11 mouse cellular contexts compared by ENCODE assay signal in the genomic region with DNA sequence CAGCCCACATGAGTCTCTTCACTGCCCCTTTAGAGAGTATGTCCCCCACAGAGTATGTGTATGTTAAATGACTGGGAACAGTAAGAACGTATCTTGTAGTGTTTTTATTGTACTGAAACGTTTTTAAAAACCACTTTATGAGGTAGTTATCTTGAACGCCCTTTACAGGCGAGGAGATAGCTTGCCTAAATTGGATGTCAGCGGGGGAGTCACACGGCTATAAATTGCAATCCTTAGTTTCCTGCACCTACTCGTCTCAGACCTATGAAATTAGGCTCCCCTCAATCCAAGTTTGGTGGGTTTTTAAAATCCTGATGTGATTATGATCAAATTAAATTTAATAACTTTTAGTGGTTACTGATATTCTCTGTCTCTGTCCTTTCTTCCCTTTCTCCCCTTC. TPM values are rescaled to one million over a fixed set of nuclear protein-coding genes. Genes with fewer than 3 reads are reported as not detected.
DNase-seq lines count a peak whose midpoint lies in the region; ATAC-seq and TF ChIP-seq lines count a peak whose summit lies in the region.
"Had no signal": no experiment of that assay in that cellular context is flagged by ENCODE, and none has a peak within 500 bp of the region (broad histone marks: within the 10 kb centered on the region; RNA-seq: fewer than 3 reads in every experiment).

No protein-coding gene starts in this region.

- H3K4me3 ChIP-seq in gastrocnemius, adult 2 months, result peak overlapping the region; percentile 84; the same call in 1 of the 2 replicates
- peak overlapping the region; percentile 66; the same call in 1 of the 2 replicates for H3K4me3 ChIP-seq in lung, embryonic 14.5 days (ENCODE audit: low read depth, low read length)
- peak overlapping the region; percentile 60; the same call in 1 of the 2 replicates for H3K4me3 ChIP-seq in neural tube, embryonic 15.5 days (replicated peaks)

- H3K9me3 ChIP-seq in lung, embryonic 14.5 days (ENCODE audit: low read depth, low read length), result no peaks in the 10 kb centered on the region
- H3K9me3 ChIP-seq in neural tube, embryonic 15.5 days (replicated peaks), result no peaks in the 10 kb centered on the region

- intact Hi-C loops in gastrocnemius, adult 2 months (cut with DNase I), result no loop called here

- no peak for TF ChIP-seq CTCF in gastrocnemius, adult 2 months (IDR thresholded peaks at IDR 0.05)
- no peak for TF ChIP-seq CTCF in lung, embryonic 14.5 days (IDR thresholded peaks at IDR 0.05; ENCODE audit: low read depth)

- WGBS in lung, embryonic 14.5 days, result 68% methylated on average over 7 of the region's 7 CpGs
- 22% methylated on average over 7 of the region's 7 CpGs for WGBS in large intestine, adult 2 months
- WGBS in neural tube, embryonic 15.5 days, result 38% methylated on average over 7 of the region's 7 CpGs

- no peaks in the 10 kb centered on the region for H3K4me1 ChIP-seq in lung, embryonic 14.5 days (ENCODE audit: insufficient read depth)
- peaks cover 24% of the 10 kb centered on the region for H3K4me1 ChIP-seq in neural tube, embryonic 15.5 days

- ATAC-seq in lung, embryonic 14.5 days (ENCODE audit: insufficient read depth), result no peak
- no peak for ATAC-seq in neural tube, embryonic 15.5 days (ENCODE audit: low FRiP score)

- H3K36me3 ChIP-seq in lung, embryonic 14.5 days (ENCODE audit: insufficient read depth), result no peaks in the 10 kb centered on the region
- H3K36me3 ChIP-seq in neural tube, embryonic 15.5 days, result no peaks in the 10 kb centered on the region

- H3K9ac ChIP-seq in lung, embryonic 14.5 days, result peak overlapping the region; percentile 82; the same call in 1 of the 2 replicates
- no peak overlapping the region for H3K9ac ChIP-seq in neural tube, embryonic 15.5 days (replicated peaks)

- H3K27ac ChIP-seq in gastrocnemius, adult 2 months, result peak overlapping the region; percentile 96; the same call in 1 of the 2 replicates
- no peak overlapping the region for H3K27ac ChIP-seq in lung, embryonic 14.5 days (ENCODE audit: low read depth)
- 0 out of 2 replicates have a peak overlapping the region, but pooled peaks have one; percentile 92 for H3K27ac ChIP-seq in neural tube, embryonic 15.5 days (replicated peaks)

- H3K4me2 ChIP-seq in lung, embryonic 14.5 days, result peak overlapping the region; percentile 99
- peak overlapping the region; percentile 98 for H3K4me2 ChIP-seq in neural tube, embryonic 15.5 days

- no peak for DNase-seq in gastrocnemius, adult 2 months
- no peak for DNase-seq in gastrocnemius, postnatal 4 days (ENCODE audit: low spot score in 2 of 2)
- DNase-seq in lung, embryonic 14.5 days, result no peak
- no peak for DNase-seq in lung, postnatal 10 days
- DNase-seq in large intestine, adult 2 months (ENCODE audit: low read depth, low spot score), result peak; percentile 6
- DNase-seq in left cerebral cortex, adult 8-10 months (ENCODE audit: low spot score in 2 of 2), result no peak
- no peak for DNase-seq in right cerebral cortex, postnatal 25 days
- DNase-seq: cerebellum, postnatal 25 days; gastrocnemius, postnatal 36 days; thymus, postnatal 14 days had no signal

- H3K27me3 ChIP-seq in lung, embryonic 14.5 days (ENCODE audit: insufficient read depth, low read length), result no peaks in the 10 kb centered on the region
- H3K27me3 ChIP-seq in neural tube, embryonic 15.5 days (replicated peaks), result no peaks in the 10 kb centered on the region

RNA-seq across cellular contexts. Expression of a gene that starts 1.4 kb away (rescaled TPM):
- total RNA-seq in gastrocnemius, adult 2 months (2021), result 1 to 10 TPM; 2.4 to 3.3 TPM
- total RNA-seq in gastrocnemius, postnatal 4 days (2021), result 10 to 100 TPM; 17.4 to 18.6 TPM
- polyA plus RNA-seq in lung, embryonic 14.5 days (2014; fragmentation: Nextera tagmentation; extraction: Ambion mirVana), result 20.3 and 21.2 TPM in 2 replicates
- polyA plus RNA-seq in large intestine, adult 2 months (2012; rRNA removed), result 8.4 and 10.7 TPM in 2 replicates
- polyA plus RNA-seq in neural tube, embryonic 15.5 days (2015; fragmentation: Nextera tagmentation; extraction: Ambion mirVana), result 8.9 and 10.2 TPM in 2 replicates
- 10 to 100 TPM; 74.9 to 85.3 (median 78.2) TPM for total RNA-seq in left cerebral cortex, adult 8-10 months (2022)

Comparison
In these comparisons a context has a peak if more than half of its experiments do, and no peak if none do; other contexts are left out.
1. RNA of a gene that starts 1.4 kb away (total RNA-seq): 74.9 to 85.3 TPM in left cerebral cortex, adult 8-10 months and 17.4 to 18.6 TPM in gastrocnemius, postnatal 4 days; 2.4 to 3.3 TPM in gastrocnemius, adult 2 months; every median in the first group is over 4 times any median in the second.
2. Peak in every context shown above with its lines, with median percentiles within 50 percentile points of each other: H3K4me3 ChIP-seq.